Mouse (Mus musculus) embryonic facial prominence, embryonic 14.5 days (tissue): ENCODE results near the gene Zcchc14. TPM values are rescaled to one million over a fixed set of nuclear protein-coding genes. Genes with fewer than 3 reads are reported as not detected.

Experiments used
- ATAC-seq: fragments of 200-750 bp; cut with Nextera tagmentation; 2 replicates; pipeline ENCODE4 v1.8.0; 2017; ENCODE audit warnings: low read depth, moderate number of reproducible peaks, moderate TSS enrichment
- DNase-seq: peaks from one replicate; pipeline ENCODE4 v3.0.0-alpha.2; 2015; ENCODE audit warnings: low spot score
- H3K27ac ChIP-seq: fragments of 300-500 bp; sonication (generic); replicated peaks from 2 replicates; pipeline ENCODE4 v1.5.1; 2014; ENCODE audit warnings: low read depth, mild to moderate bottlenecking, low read length, moderate library complexity
- H3K27me3 ChIP-seq: fragments of 300-500 bp; sonication (generic); replicated peaks from 2 replicates; pipeline ENCODE4 v1.6.1; 2014; ENCODE audit warnings: low read length; ENCODE audit not compliant: control insufficient read depth, insufficient read depth
- H3K36me3 ChIP-seq: fragments of 300-500 bp; sonication (generic); 2 replicates; pipeline ENCODE4 v1.6.1; 2014; ENCODE audit warnings: low read length, mixed read lengths; ENCODE audit not compliant: control insufficient read depth, insufficient read depth
- H3K4me1 ChIP-seq: fragments of 300-500 bp; sonication (generic); 2 replicates; pipeline ENCODE4 v1.6.1; 2014; ENCODE audit warnings: antibody characterized with exemption, low read length; ENCODE audit not compliant: control insufficient read depth, insufficient read depth
- H3K4me2 ChIP-seq: fragments of 300-500 bp; sonication (generic); 2 replicates; pipeline ENCODE4 v1.6.1; 2014; ENCODE audit warnings: low read depth, mild to moderate bottlenecking, low read length, moderate library complexity, mixed read lengths
- H3K4me3 ChIP-seq: fragments of 300-500 bp; sonication (generic); 2 replicates; pipeline ENCODE4 v1.5.1; 2014; ENCODE audit warnings: low read depth, mild to moderate bottlenecking, low read length
- H3K9ac ChIP-seq: fragments of 300-500 bp; sonication (generic); 2 replicates; pipeline ENCODE4 v1.6.1; 2014; ENCODE audit warnings: low read depth, mild to moderate bottlenecking, low read length, moderate library complexity, mixed read lengths
- H3K9me3 ChIP-seq: fragments of 300-500 bp; sonication (generic); 2 replicates; pipeline ENCODE4 v1.6.1; 2016; ENCODE audit warnings: low read length; ENCODE audit not compliant: control insufficient read depth
- WGBS: fragments of 180-500 bp; shearing (Covaris S2); extraction: QIAGEN DNeasy Blood & Tissue Kit; methylation state at CpG from one replicate; pipeline ENCODE4 v1.1.7; 2014; 5-methylcytosine and 5-hydroxymethylcytosine counted together
- polyA plus RNA-seq: library from polyadenylated mRNA; unstranded; fragments of >200 nt; fragmentation: Nextera tagmentation; extraction: Ambion mirVana; gene quantifications from 2 replicates; pipeline ENCODE4 v1.2.1, GENCODE M21; 2014

The Zcchc14 gene
- polyA plus RNA-seq, 1 experiment from 2014 or later = 23.0 TPM

- peaks cover 43% of the 10 kb centered on the region for H3K36me3 ChIP-seq
- H3K27me3 ChIP-seq = no peaks in the 10 kb centered on the region
- peaks cover 12% of the 10 kb centered on the region for H3K4me1 ChIP-seq
- ATAC-seq (no peak), DNase-seq (no peak)
- no peak overlapping the region; the same call in 1 of the 2 replicates for H3K9ac ChIP-seq
- WGBS = 85% methylated on average over 5 of the region's 5 CpGs
- no peak overlapping the region for H3K4me2 ChIP-seq
- H3K27ac ChIP-seq = no peak overlapping the region
- H3K9me3 ChIP-seq = no peaks in the 10 kb centered on the region
- no peak overlapping the region for H3K4me3 ChIP-seq
These were observed 59.4 kb downstream of the Zcchc14 start for GRCm38 (mm10) chr8:121593293-121593692.

DNA sequence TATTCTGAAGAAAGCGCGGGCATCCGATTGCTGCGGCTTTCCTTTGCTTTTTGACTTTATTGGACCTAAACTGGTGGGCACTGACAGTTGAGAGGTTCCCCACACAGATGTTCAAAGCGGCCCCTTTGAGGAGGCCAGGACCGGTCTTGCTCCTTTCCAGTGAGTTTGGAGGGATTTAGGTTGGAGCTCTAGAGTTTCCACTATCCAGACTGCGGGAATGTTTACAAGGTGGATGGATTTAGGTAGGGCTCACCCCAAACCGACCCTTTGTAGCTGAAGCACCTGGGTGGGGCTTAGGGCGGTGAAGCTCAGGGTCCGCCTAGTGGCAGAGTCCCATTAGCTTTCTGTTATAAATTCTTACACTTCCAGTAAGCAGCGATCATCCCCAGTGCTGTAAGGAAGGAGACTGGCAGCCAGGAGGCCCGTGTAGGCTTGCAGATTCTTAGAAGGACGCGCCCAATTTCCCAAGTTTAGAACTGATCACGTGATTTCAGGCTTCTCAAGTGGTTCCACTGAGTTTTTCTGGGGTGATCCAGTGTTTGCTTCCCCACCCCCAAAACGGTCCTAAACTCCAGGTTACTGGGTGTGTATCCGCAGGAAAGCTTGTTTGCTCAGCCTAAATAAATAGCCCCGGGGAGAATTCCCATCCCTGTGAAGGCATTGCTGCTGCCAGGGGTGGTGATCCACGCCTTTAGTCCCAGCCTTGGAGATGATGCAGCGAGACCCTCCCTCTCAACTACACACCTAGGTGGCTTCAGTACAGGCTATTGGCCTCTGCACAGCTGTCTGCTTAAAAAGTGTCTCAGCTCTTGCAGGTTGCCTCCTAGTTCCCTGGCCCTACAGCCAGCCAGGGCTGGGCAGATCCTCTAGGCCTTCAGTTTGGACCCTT is 61.3 kb downstream of the Zcchc14 start:
- DNase-seq (peak; percentile 70), ATAC-seq (no peak)
- Histone ChIP-seq H3K36me3 (peaks cover 28% of the 10 kb centered on the region), H3K27me3 (no peaks in the 10 kb centered on the region), H3K9me3 (no peaks in the 10 kb centered on the region), H3K27ac (peak overlapping the region; percentile 72), H3K9ac (peak overlapping the region; percentile 92), H3K4me2 (peak overlapping the region; percentile 91), H3K4me1 (peaks cover 12% of the 10 kb centered on the region), H3K4me3 (peak overlapping the region; percentile 94)
- WGBS = 10% methylated on average over 20 of the region's 20 CpGs

DNA sequence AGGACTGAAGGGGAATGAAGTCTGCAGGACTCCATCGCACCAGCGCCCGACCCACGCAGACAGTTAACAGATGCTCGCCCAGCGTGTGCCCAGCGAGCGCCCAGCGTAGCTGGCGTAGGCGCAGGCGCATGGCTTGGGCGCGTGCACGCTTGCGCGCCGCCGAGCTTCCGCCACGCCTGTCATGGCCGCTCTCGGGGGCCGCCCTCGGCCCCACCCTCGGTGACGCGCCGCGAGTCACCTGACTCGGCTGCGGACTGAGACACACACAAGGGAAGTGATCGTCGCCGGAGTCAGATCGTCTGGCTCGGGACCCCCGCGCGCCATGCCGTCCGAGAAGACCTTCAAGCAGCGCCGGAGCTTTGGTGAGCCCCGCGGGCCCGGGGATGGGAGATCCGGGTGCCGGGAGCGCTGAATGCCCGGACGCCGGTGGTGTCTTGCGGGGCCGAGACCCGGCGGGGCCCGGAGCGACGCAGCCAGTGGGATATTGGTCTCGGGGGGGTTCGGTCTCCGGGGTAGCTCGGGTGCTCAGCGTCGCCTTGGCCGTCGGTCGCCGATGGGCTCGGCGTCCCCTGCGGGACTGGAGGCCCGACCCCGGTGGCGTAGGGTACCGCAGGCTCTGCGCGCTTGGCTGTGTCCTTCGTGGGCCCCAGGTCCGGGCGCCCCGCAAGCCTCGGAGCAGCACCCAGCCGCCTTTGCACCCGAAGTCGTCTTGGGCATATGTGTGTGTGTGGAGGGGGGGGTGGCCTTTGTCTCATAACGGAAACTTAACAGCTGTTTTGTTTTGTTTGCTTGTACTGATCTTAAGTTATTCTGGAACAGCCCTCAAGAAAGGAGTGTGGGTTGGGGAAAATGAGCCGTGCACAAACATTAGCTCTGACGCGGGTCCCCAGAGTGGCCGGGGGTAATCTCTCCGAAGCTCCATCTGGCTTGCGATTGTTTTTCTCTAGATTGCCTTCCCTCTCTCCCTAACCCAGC is 62.2 kb downstream of the Zcchc14 start, which contains the start of gene Map1lc3b:
TSS of gene Map1lc3b (plus strand) at position 159 of the 975 bp plus-strand sequence.
- H3K36me3 ChIP-seq = peaks cover 23% of the 10 kb centered on the region
- H3K4me3 ChIP-seq = peak within 1 kb of the TSS; percentile 94
- WGBS = under 1% methylated on average over 49 of the region's 94 CpGs
- no peaks in the 10 kb centered on the region for H3K27me3 ChIP-seq
- no peaks in the 10 kb centered on the region for H3K9me3 ChIP-seq
- peak within 1 kb of the TSS; percentile 92 for H3K9ac ChIP-seq
- DNase-seq (peak; percentile 97), ATAC-seq (peak; percentile 81)
- H3K4me2 ChIP-seq = peak within 1 kb of the TSS; percentile 91
- peaks cover 12% of the 10 kb centered on the region for H3K4me1 ChIP-seq
- peak within 1 kb of the TSS; percentile 72 for H3K27ac ChIP-seq

DNA sequence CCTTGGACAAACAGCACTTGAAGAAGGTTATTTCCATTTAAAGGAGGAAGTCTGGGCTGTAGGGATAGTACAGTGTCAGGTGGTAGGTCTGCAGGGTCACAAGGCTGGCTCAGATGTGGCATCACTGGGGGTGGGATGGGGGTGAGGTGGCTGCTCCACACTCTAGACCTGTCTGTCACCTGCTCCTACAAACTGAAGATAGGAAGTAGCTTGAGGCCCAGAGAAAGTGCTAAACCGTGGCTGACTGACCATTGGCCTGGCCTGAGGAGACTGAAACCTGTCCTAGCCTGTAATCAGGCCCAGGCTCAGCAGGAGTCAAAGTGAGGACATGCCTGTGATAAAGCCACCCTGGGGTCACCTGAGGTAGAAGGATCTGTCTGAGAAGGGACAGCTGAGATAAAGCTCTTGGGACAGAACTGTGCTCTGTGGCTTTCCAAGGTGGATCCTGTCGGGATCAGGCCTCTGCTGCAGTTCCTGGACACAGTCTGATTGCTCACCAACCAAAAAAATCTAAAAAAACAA is 63.4 kb downstream of the Zcchc14 start:
- H3K9ac ChIP-seq = no peak overlapping the region
- H3K27me3 ChIP-seq = no peaks in the 10 kb centered on the region
- H3K4me2 ChIP-seq = peak overlapping the region; percentile 91; the same call in 1 of the 2 replicates
- ATAC-seq = no peak
- no peaks in the 10 kb centered on the region for H3K9me3 ChIP-seq
- no peak overlapping the region for H3K4me3 ChIP-seq
- peaks cover 12% of the 10 kb centered on the region for H3K36me3 ChIP-seq
- DNase-seq = no peak
- peaks cover 12% of the 10 kb centered on the region for H3K4me1 ChIP-seq
- H3K27ac ChIP-seq = no peak overlapping the region
- 33% methylated on average over 2 of the region's 2 CpGs for WGBS

- Histone ChIP-seq H3K36me3 (peaks cover 7% of the 10 kb centered on the region; the same call in 1 of the 2 replicates), H3K4me3 (no peak overlapping the region), H3K4me1 (peaks cover 12% of the 10 kb centered on the region), H3K27me3 (no peaks in the 10 kb centered on the region), H3K27ac (no peak overlapping the region), H3K9me3 (no peaks in the 10 kb centered on the region), H3K9ac (no peak overlapping the region), H3K4me2 (no peak overlapping the region)
- no peak for ATAC-seq
- 86% methylated on average over 4 of the region's 4 CpGs for WGBS
- DNase-seq = no peak
These were observed 64.0 kb downstream of the Zcchc14 start for GRCm38 (mm10) chr8:121588750-121589149.

- peak overlapping the region; percentile 75 for H3K9ac ChIP-seq
- H3K9me3 ChIP-seq = no peaks in the 10 kb centered on the region
- H3K4me2 ChIP-seq = peak overlapping the region; percentile 67
- under 1% methylated on average over 47 of the region's 47 CpGs for WGBS
- H3K27me3 ChIP-seq = no peaks in the 10 kb centered on the region
- H3K36me3 ChIP-seq = no peaks in the 10 kb centered on the region
- DNase-seq (peak; percentile 99), ATAC-seq (peak; percentile 97)
- peak overlapping the region; percentile 66 for H3K4me3 ChIP-seq
- H3K27ac ChIP-seq = no peak overlapping the region
- no peaks in the 10 kb centered on the region for H3K4me1 ChIP-seq
These were observed 67.4 kb downstream of the Zcchc14 start for GRCm38 (mm10) chr8:121585159-121585825.

- ATAC-seq = no peak
- Histone ChIP-seq H3K9me3 (no peaks in the 10 kb centered on the region), H3K36me3 (no peaks in the 10 kb centered on the region), H3K4me1 (no peaks in the 10 kb centered on the region), H3K4me3 (peak overlapping the region; percentile 66), H3K4me2 (peak overlapping the region; percentile 67), H3K27me3 (no peaks in the 10 kb centered on the region), H3K9ac (peak overlapping the region; percentile 75), H3K27ac (no peak overlapping the region)
- WGBS = 39% methylated on average over 13 of the region's 13 CpGs
- no peak for DNase-seq
These were observed 68.0 kb downstream of the Zcchc14 start for GRCm38 (mm10) chr8:121584730-121585129.

DNA sequence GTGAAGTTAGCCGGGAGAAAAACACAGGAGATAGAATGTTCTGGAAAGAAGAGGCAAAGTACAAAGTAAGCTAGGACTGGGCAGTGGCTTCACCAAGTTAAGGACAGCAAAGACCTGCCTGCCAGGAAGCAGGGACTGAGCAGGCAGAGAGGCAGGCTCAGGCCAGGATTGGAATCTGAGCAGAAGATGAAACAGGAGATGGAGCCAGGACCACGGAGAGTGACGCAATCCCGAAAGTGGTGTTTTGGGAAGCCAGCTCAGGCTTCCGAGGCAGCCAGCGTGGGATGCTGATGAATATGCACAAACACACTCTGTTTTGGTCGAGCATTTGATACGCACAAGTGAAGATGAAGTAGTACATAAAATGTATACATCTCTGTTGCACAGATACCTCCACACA is 69.0 kb downstream of the Zcchc14 start:
- no peak for ATAC-seq
- H3K27ac ChIP-seq = no peak overlapping the region
- WGBS = 47% methylated on average over 8 of the region's 8 CpGs

More for the DNA sequence above, 69.0 kb downstream of the Zcchc14 start:
- no peak overlapping the region for H3K4me3 ChIP-seq
- no peak overlapping the region for H3K9ac ChIP-seq
- no peaks in the 10 kb centered on the region for H3K36me3 ChIP-seq
- H3K4me1 ChIP-seq = no peaks in the 10 kb centered on the region
- H3K9me3 ChIP-seq = no peaks in the 10 kb centered on the region
- no peak for DNase-seq
- H3K4me2 ChIP-seq = no peak overlapping the region
- no peaks in the 10 kb centered on the region for H3K27me3 ChIP-seq
